Mouse (Mus musculus): ENCODE data around the gene Edrf1.
"Not testable (repeated sequence)": the region's sequence is repeated elsewhere in the genome, so short reads cannot be mapped to it uniquely, and the experiment has no call there.

Gene Edrf1

GRCm38 (mm10) chr7:133645716-133646115, 8.4 kb downstream of the Edrf1 start:
- DNase-seq (ENCODE audit: low read depth, low spot score), result no peak

- no peak for DNase-seq (ENCODE audit: low read depth, low spot score)
Measured at GRCm38 (mm10) chr7:133662467-133662866, 25.1 kb downstream of the Edrf1 start.

GRCm38 (mm10) chr7:133669071-133669470, 31.7 kb downstream of the Edrf1 start:
- no peak for DNase-seq (ENCODE audit: low read depth, low spot score)

- DNase-seq (ENCODE audit: low read depth, low spot score), result no peak
Measured at GRCm38 (mm10) chr7:133669946-133670345, 32.6 kb downstream of the Edrf1 start.

GRCm38 (mm10) chr7:133670846-133671245, 33.5 kb downstream of the Edrf1 start:
- no peak for DNase-seq (ENCODE audit: low read depth, low spot score)

GRCm38 (mm10) chr7:133676002-133676401, 38.7 kb downstream of the Edrf1 start:
- DNase-seq (ENCODE audit: low read depth, low spot score), result no peak

- DNase-seq (ENCODE audit: low read depth, low spot score), result no peak
Measured at GRCm38 (mm10) chr7:133678716-133679115, 41.4 kb downstream of the Edrf1 start.

- no peak for DNase-seq (ENCODE audit: low read depth, low spot score)
Measured at GRCm38 (mm10) chr7:133679439-133679838, 42.1 kb downstream of the Edrf1 start.

- DNase-seq (ENCODE audit: low read depth, low spot score), result no peak
Measured at GRCm38 (mm10) chr7:133679961-133680360, 42.6 kb downstream of the Edrf1 start, which contains the start of gene Mmp21. Gene Mmp21 (minus strand): TSS chr7:133680061.

- no peak for DNase-seq (ENCODE audit: low read depth, low spot score)
Measured at GRCm38 (mm10) chr7:133683626-133684025, 46.3 kb downstream of the Edrf1 start.

GRCm38 (mm10) chr7:133684110-133684509, 46.8 kb downstream of the Edrf1 start:
- DNase-seq (ENCODE audit: low read depth, low spot score), result no peak

- DNase-seq (ENCODE audit: low read depth, low spot score), result no peak
Measured at GRCm38 (mm10) chr7:133684701-133685100, 47.4 kb downstream of the Edrf1 start.

- DNase-seq (ENCODE audit: low read depth, low spot score), result not testable (repeated sequence)
Measured at GRCm38 (mm10) chr7:133685644-133686043, 48.3 kb downstream of the Edrf1 start.

GRCm38 (mm10) chr7:133698021-133698709, 60.8 kb downstream of the Edrf1 start:
- no peak for DNase-seq (ENCODE audit: low read depth, low spot score)

GRCm38 (mm10) chr7:133699885-133700284, 62.5 kb downstream of the Edrf1 start:
- DNase-seq (ENCODE audit: low read depth, low spot score), result no peak

GRCm38 (mm10) chr7:133701366-133701765, 64.0 kb downstream of the Edrf1 start:
- no peak for DNase-seq (ENCODE audit: low read depth, low spot score)

GRCm38 (mm10) chr7:133702333-133702732, 65.0 kb downstream of the Edrf1 start:
- DNase-seq (ENCODE audit: low read depth, low spot score), result no peak

GRCm38 (mm10) chr7:133703906-133704305, 66.6 kb downstream of the Edrf1 start:
- no peak for DNase-seq (ENCODE audit: low read depth, low spot score)

GRCm38 (mm10) chr7:133707301-133707700, 70.0 kb downstream of the Edrf1 start:
- DNase-seq (ENCODE audit: low read depth, low spot score), result no peak

GRCm38 (mm10) chr7:133715387-133715786, 78.0 kb downstream of the Edrf1 start:
- no peak for DNase-seq (ENCODE audit: low read depth, low spot score)

- no peak for DNase-seq (ENCODE audit: low read depth, low spot score)
Measured at GRCm38 (mm10) chr7:133718580-133718979, 81.2 kb downstream of the Edrf1 start.

- DNase-seq (ENCODE audit: low read depth, low spot score), result no peak
Measured at GRCm38 (mm10) chr7:133720616-133721015, 83.3 kb downstream of the Edrf1 start.
